Mouse (Mus musculus) forebrain, embryonic 14.5 days (tissue): ENCODE results near the gene Ppm1n. TPM values are rescaled to one million over a fixed set of nuclear protein-coding genes. Genes with fewer than 3 reads are reported as not detected.
"Not testable (repeated sequence)": the region's sequence is repeated elsewhere in the genome, so short reads cannot be mapped to it uniquely, and the experiment has no call there.

Source experiments
- ATAC-seq: fragments of 200-750 bp; cut with Nextera tagmentation; 2 replicates; pipeline ENCODE4 v1.8.0; 2017; ENCODE audit warnings: mild to moderate bottlenecking, moderate library complexity
- DNase-seq: peaks from one replicate; pipeline ENCODE4 v3.0.0-alpha.2; 2015; ENCODE audit warnings: low spot score
- H3K27ac ChIP-seq: fragments of 300-500 bp; sonication (generic); 2 replicates; pipeline ENCODE4 v1.5.1; 2014; ENCODE audit warnings: low read depth, mild to moderate bottlenecking, control low read depth, low read length, moderate library complexity
- H3K27me3 ChIP-seq: fragments of 300-500 bp; sonication (generic); replicated peaks from 2 replicates; pipeline ENCODE4 v1.6.1; 2014; ENCODE audit warnings: low read length, control low read depth, mixed read lengths; ENCODE audit not compliant: control insufficient read depth, insufficient read depth
- H3K36me3 ChIP-seq: fragments of 300-500 bp; sonication (generic); 2 replicates; pipeline ENCODE4 v1.6.1; 2014; ENCODE audit warnings: low read length, control low read depth; ENCODE audit not compliant: control insufficient read depth, insufficient read depth
- H3K4me1 ChIP-seq: fragments of 300-500 bp; sonication (generic); 2 replicates; pipeline ENCODE4 v1.6.1; 2014; ENCODE audit warnings: antibody characterized with exemption, low read length, control low read depth; ENCODE audit not compliant: control insufficient read depth, insufficient read depth
- H3K4me2 ChIP-seq: fragments of 300-500 bp; sonication (generic); 2 replicates; pipeline ENCODE4 v1.6.1; 2014; ENCODE audit warnings: mild to moderate bottlenecking, control low read depth, low read length
- H3K4me3 ChIP-seq: fragments of 300-500 bp; sonication (generic); 2 replicates; pipeline ENCODE4 v1.5.1; 2014; ENCODE audit warnings: low read depth, low read length, control low read depth
- H3K9ac ChIP-seq: fragments of 300-500 bp; sonication (generic); 2 replicates; pipeline ENCODE4 v1.6.1; 2014; ENCODE audit warnings: mild to moderate bottlenecking, low read length, control low read depth, moderate library complexity
- H3K9me3 ChIP-seq: fragments of 300-500 bp; sonication (generic); replicated peaks from 2 replicates; pipeline ENCODE4 v1.6.1; 2016; ENCODE audit warnings: low read length, control low read depth, mixed read lengths; ENCODE audit not compliant: control insufficient read depth
- WGBS: fragments of 180-500 bp; shearing (Covaris S2); extraction: QIAGEN DNeasy Blood & Tissue Kit; methylation state at CpG from one replicate; pipeline ENCODE4 v1.1.7; 2014; 5-methylcytosine and 5-hydroxymethylcytosine counted together
- polyA plus RNA-seq: library from polyadenylated mRNA; unstranded; fragments of >200 nt; fragmentation: Nextera tagmentation; extraction: Ambion mirVana; gene quantifications from 2 replicates; pipeline ENCODE4 v1.2.1, GENCODE M21; 2014

Ppm1n gene
- polyA plus RNA-seq, 1 experiment from 2014 or later, result 0.30 TPM

DNA sequence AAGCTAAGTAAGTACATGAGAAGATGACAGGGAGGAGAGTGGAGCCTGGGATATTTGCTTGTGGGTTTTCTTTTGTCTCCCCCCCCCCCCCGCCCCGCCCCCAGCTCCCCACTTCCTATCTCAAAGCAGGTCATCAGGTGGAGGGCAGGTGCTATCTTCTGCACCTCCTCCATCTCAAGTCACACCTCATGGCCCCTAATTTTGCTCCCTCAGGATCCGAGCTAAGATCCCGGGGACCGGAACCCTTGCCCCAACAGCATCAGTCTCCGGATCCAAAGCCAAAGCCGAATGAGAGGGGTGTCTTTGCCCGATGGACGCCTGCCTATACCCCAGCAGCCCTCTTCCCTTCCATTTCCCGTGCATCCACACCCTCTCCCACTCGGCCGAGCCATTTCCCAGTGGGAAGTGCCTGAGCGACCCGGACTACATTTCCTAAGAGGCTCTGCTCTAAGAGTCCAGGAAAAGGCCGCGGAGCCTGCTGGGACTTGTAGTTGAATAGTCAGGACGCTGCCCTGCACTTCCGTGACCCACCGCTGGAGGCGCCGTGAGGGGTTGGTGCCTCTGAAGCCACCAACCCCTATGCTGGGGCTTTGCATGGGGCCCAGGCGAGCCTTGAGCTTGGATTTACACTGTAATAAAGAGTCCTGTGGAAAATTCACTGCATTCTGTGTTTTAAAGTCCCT lies 15.8 kb upstream of the Ppm1n start:
- Histone ChIP-seq H3K27me3 (no peaks in the 10 kb centered on the region), H3K36me3 (peaks cover 22% of the 10 kb centered on the region), H3K9ac (peak overlapping the region; percentile 13; the same call in 1 of the 2 replicates), H3K4me3 (no peak overlapping the region), H3K4me1 (peaks cover 9% of the 10 kb centered on the region), H3K9me3 (no peaks in the 10 kb centered on the region), H3K4me2 (peak overlapping the region; percentile 39), H3K27ac (no peak overlapping the region)
- peak; percentile 80 for ATAC-seq
- 18% methylated on average over 22 of the region's 22 CpGs for WGBS
- DNase-seq, result peak; percentile 96

DNA sequence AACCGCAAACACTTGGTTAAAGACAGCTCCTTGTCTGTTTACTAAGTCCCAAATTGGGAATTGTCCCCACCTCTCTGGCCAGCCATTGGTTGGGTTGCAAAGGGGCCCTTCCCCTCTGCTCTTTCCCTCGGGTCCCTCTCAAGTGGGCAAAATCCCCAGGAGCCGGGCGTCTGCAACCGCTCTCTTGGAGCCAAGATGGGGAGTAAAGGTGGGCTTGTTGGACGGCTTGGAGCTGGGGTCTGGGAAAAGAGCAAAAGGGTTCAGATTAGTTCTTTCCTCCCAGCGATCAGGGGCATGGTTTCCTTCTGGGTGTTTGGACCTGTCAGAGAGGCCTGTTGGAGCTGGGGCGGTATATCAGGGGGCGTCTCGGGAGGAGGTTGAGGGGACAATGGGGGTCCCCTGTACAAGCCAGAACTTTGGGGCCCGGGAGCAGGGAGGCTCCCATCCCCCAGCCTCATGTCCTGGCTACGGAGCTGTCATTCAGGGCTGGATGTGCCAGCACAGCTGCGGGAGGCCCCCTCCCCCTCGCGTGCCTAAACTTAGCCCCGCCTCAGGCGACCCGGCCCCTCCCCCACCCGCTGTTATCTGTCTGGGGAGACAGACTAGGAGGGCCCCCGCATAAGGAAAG lies 11.2 kb upstream of the Ppm1n start:
- Histone ChIP-seq H3K4me3 (peak overlapping the region; percentile 9; the same call in 1 of the 2 replicates), H3K27me3 (no peaks in the 10 kb centered on the region), H3K9ac (peak overlapping the region; percentile 29; the same call in 1 of the 2 replicates), H3K27ac (peak overlapping the region; percentile 27; the same call in 1 of the 2 replicates), H3K9me3 (no peaks in the 10 kb centered on the region), H3K4me2 (peak overlapping the region; percentile 43), H3K4me1 (peaks cover 10% of the 10 kb centered on the region), H3K36me3 (peaks cover 54% of the 10 kb centered on the region)
- DNase-seq (no peak), ATAC-seq (peak; percentile 49; the same call in 1 of the 2 replicates)
- 4% methylated on average over 20 of the region's 20 CpGs for WGBS

DNA sequence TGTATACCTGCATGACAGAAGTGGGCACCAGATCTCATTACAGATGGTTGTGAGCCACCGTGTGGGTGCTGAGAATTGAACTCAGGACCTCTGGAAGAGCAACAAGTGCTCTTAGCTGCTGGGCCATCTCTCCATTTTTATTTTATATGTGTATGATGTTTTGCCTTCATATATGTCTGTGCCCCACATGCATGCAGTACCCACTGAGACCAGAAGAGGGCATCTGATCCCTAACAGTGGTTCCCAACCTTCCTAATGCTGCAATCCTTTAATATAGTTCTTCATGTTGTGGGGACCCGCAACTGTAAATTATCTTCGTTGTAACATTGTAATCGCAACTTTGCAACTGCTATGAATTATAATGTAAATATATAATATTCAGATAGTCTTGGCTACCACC lies 4.9 kb upstream of the Ppm1n start:
- Histone ChIP-seq H3K27me3 (peaks cover 16% of the 10 kb centered on the region), H3K4me3 (no peak overlapping the region), H3K4me1 (peaks cover 10% of the 10 kb centered on the region), H3K27ac (no peak overlapping the region), H3K9ac (no peak overlapping the region), H3K4me2 (no peak overlapping the region), H3K36me3 (peaks cover 32% of the 10 kb centered on the region), H3K9me3 (no peaks in the 10 kb centered on the region)
- no peak for ATAC-seq
- peak; percentile 75 for DNase-seq
- 26% methylated on average over 4 of the region's 4 CpGs for WGBS

DNA sequence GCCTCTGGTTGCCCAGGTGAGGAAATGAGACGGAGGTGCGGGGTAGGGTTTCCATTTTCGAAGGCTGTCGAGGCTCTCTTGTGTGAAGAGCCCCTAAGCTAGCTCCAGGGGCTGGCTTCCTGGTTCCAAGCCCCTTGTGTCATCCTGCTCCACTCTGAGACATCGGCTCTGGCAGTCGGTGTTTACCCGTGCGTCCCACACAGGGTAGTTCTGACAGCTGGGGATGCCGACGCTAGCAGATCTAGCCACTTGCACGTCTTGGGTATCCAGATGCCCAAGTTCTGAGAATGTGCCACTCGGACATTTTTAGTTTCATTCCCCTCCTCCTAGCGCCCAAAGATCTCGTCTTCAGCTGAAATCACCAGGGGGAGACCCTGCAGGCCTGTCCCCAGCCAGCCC lies 3.5 kb upstream of the Ppm1n start:
- H3K9ac ChIP-seq, result peak overlapping the region; percentile 99
- WGBS, result 28% methylated on average over 14 of the region's 14 CpGs
- H3K4me1 ChIP-seq, result peaks cover 10% of the 10 kb centered on the region
- H3K36me3 ChIP-seq, result peaks cover 21% of the 10 kb centered on the region
- no peaks in the 10 kb centered on the region for H3K9me3 ChIP-seq
- H3K4me3 ChIP-seq, result peak overlapping the region; percentile 86
- peak overlapping the region; percentile 90 for H3K27ac ChIP-seq
- peak; percentile 32 for DNase-seq
- peaks cover 29% of the 10 kb centered on the region for H3K27me3 ChIP-seq
- peak; percentile 18; the same call in 1 of the 2 replicates for ATAC-seq
- peak overlapping the region; percentile 74 for H3K4me2 ChIP-seq

DNA sequence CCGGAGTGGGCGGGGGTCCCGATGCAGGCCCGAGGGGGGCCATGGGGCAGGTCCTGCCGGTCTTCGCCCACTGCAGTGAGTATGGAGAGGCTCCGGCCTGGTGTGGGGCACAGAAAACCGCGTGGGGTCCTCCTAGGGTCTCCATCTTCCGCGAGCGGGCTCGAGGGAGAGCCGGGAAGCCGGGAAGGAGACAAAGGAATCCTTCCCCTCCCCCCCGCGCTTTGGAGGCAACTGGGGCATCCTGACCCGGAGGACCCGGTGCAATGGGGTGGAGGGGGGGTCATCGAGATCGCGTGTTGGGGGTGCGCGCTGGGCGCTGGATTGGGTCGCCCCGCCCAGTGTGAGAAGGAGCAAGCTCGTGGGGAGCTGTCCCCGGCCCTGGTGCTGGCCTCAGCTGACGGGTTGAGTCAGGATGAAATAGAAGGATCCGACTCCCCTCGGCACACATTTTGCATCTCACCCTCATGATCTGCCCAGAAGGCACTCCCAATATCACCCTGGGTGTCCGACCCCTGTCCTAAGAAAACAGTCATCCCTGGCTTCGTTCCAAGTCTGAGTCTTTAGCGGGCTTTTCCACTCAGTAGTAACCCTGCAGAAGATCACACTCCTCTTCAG lies 3.0 kb upstream of the Ppm1n start:
- Histone ChIP-seq H3K4me2 (peak overlapping the region; percentile 74), H3K4me1 (peaks cover 10% of the 10 kb centered on the region), H3K27ac (peak overlapping the region; percentile 90), H3K9me3 (no peaks in the 10 kb centered on the region), H3K27me3 (peaks cover 34% of the 10 kb centered on the region), H3K4me3 (peak overlapping the region; percentile 86), H3K9ac (peak overlapping the region; percentile 99), H3K36me3 (peaks cover 16% of the 10 kb centered on the region)
- 2% methylated on average over 31 of the region's 35 CpGs for WGBS
- peak; percentile 78 for ATAC-seq
- peak; percentile 59 for DNase-seq

DNA sequence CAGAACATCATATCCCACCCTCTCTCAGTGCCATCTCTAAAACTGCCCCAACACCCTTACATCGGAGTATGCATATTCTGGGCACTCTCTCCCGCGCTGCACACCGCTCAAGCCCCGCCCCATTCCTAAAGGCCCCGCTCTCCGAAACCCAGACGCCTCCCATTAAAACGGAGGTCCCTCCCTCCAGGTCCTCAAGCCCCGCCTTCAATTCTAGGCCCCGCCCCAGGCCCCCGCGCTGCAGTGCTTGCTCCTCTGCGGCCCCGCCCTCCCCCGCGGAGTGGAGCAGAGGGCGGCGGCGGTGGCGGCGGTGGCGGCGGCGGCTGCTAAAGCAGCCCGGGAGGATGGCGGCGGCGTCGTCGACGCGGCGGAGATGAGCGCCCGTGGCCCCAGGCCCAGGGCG lies 2.5 kb upstream of the Ppm1n start, which contains the start of gene Rtn2:
Gene Rtn2 (plus strand): TSS at position 240 of the 400 bp plus-strand sequence.
- Histone ChIP-seq H3K9me3 (no peaks in the 10 kb centered on the region), H3K9ac (peak within 1 kb of the TSS; percentile 99), H3K4me1 (peaks cover 10% of the 10 kb centered on the region), H3K36me3 (peaks cover 11% of the 10 kb centered on the region), H3K27me3 (peaks cover 37% of the 10 kb centered on the region), H3K27ac (peak within 1 kb of the TSS; percentile 90), H3K4me3 (peak within 1 kb of the TSS; percentile 86), H3K4me2 (peak within 1 kb of the TSS; percentile 74)
- peak; percentile 91 for ATAC-seq
- DNase-seq, result peak; percentile 94
- WGBS, result under 1% methylated on average over 31 of the region's 37 CpGs

DNA sequence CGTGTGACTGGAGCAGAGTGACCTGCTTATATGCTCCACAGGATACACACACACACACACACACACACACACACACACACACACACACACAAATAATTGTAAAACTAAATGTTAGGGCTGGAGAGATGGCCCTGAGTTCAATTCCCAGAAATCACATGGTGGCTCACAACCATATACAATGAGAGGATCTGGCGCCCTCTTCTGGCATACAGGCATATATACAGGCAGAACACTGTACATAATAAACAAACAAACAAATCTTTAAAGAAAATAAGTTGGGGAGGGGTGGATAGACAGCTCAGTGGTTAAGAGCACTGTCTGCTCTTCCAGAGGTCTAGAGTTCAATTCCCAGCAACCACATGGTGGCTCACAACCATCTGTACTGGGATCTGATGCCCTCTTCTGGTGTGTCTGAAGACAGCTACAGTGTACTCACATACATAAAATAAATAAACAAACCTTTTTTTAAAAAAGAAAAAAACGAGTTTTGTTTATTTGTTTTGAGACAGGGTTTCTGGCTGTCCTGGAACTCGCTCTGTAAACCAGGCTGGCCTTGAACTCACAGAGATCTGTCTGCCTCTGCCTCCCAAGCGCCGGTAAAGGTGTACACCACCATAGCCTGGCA lies 1.9 kb upstream of the Ppm1n start:
- Histone ChIP-seq H3K4me3 (peak overlapping the region; percentile 86), H3K4me2 (peak overlapping the region; percentile 74; the same call in 1 of the 2 replicates), H3K4me1 (peaks cover 10% of the 10 kb centered on the region), H3K27me3 (peaks cover 37% of the 10 kb centered on the region)
- WGBS, result 32% methylated on average over 6 of the region's 6 CpGs
- not testable (repeated sequence) for H3K9ac ChIP-seq, H3K9me3 ChIP-seq, H3K36me3 ChIP-seq, H3K27ac ChIP-seq
- peak; percentile 1; the same call in 1 of the 2 replicates for ATAC-seq
- DNase-seq, result peak; percentile 49

DNA sequence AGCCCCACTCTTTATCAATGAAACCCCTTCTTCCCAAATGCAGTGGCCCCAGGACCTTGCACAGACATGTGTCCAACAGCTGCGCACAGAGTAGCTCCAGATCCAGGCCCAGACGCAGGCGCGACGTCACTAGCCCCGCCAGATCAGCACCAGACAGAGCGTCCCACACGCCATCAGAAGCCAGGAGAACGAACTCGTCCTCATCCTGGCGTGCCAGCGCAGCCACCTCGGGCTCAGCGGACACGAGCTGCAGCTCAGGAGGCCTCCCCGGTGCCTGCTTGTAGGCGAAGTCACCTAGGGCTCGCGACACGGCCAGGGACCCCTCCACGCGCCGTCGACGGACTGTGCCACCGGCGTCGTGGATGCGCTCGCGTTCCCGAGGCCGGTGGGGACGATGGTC lies 812 bp downstream of the Ppm1n start:
- peaks cover 6% of the 10 kb centered on the region for H3K4me1 ChIP-seq
- ATAC-seq (no peak), DNase-seq (no peak)
- H3K27ac ChIP-seq, result no peak overlapping the region
- WGBS, result 2% methylated on average over 34 of the region's 34 CpGs
- no peaks in the 10 kb centered on the region for H3K36me3 ChIP-seq
- H3K4me3 ChIP-seq, result peak overlapping the region; percentile 19
- H3K9me3 ChIP-seq, result no peaks in the 10 kb centered on the region
- peak overlapping the region; percentile 35 for H3K4me2 ChIP-seq
- no peak overlapping the region; the same call in 1 of the 2 replicates for H3K9ac ChIP-seq
- H3K27me3 ChIP-seq, result peaks cover 37% of the 10 kb centered on the region
